9 mouse cellular contexts compared by ENCODE assay signal in genomic region chr12:70824017-70824416, GRCm38 (mm10). TPM values are rescaled to one million over a fixed set of nuclear protein-coding genes. Genes with fewer than 3 reads are reported as not detected.
DNase-seq lines count a peak whose midpoint lies in the region; ATAC-seq and TF ChIP-seq lines count a peak whose summit lies in the region.
"Had no signal": no experiment of that assay in that cellular context is flagged by ENCODE, and none has a peak within 500 bp of the region (broad histone marks: within the 10 kb centered on the region; RNA-seq: fewer than 3 reads in every experiment).

No protein-coding gene starts in this region.

- TF ChIP-seq POLR2A in kidney, adult 2 months (IDR thresholded peaks at IDR 0.05; ENCODE audit: low read depth, low read length): no peak

- H3K9ac ChIP-seq in kidney, embryonic 15.5 days: peak overlapping the region; percentile 69; the same call in 1 of the 2 replicates
- no peak overlapping the region for H3K9ac ChIP-seq in embryonic facial prominence, embryonic 14.5 days (ENCODE audit: low read depth, low read length)
- H3K9ac ChIP-seq in hindbrain, embryonic 15.5 days: no peak overlapping the region
- H3K9ac ChIP-seq in midbrain, embryonic 16.5 days (ENCODE audit: low read depth, low read length): peak overlapping the region; percentile 83

- H3K9me3 ChIP-seq in kidney, embryonic 15.5 days (replicated peaks): no peaks in the 10 kb centered on the region
- no peaks in the 10 kb centered on the region for H3K9me3 ChIP-seq in embryonic facial prominence, embryonic 14.5 days (ENCODE audit: control insufficient read depth, low read length)
- no peaks in the 10 kb centered on the region for H3K9me3 ChIP-seq in hindbrain, embryonic 15.5 days
- H3K9me3 ChIP-seq in midbrain, embryonic 16.5 days (replicated peaks; ENCODE audit: control insufficient read depth, low read length, poor library complexity, severe bottlenecking): no peaks in the 10 kb centered on the region
- H3K9me3 ChIP-seq: G1E had no signal

- no peaks in the 10 kb centered on the region for H3K27me3 ChIP-seq in kidney, embryonic 15.5 days
- no peaks in the 10 kb centered on the region for H3K27me3 ChIP-seq in embryonic facial prominence, embryonic 14.5 days (replicated peaks; ENCODE audit: control insufficient read depth, insufficient read depth, low read length)
- no peaks in the 10 kb centered on the region for H3K27me3 ChIP-seq in hindbrain, embryonic 15.5 days
- H3K27me3 ChIP-seq in midbrain, embryonic 16.5 days (ENCODE audit: control insufficient read depth, insufficient read depth, low read depth, low read length): no peaks in the 10 kb centered on the region
- H3K27me3 ChIP-seq in kidney, adult 2 months (replicated peaks; ENCODE audit: control insufficient read depth, insufficient read depth, low read length): no peaks in the 10 kb centered on the region

- WGBS in kidney, embryonic 15.5 days: 53% methylated on average over 7 of the region's 7 CpGs
- 42% methylated on average over 7 of the region's 7 CpGs for WGBS in embryonic facial prominence, embryonic 14.5 days
- 49% methylated on average over 7 of the region's 7 CpGs for WGBS in hindbrain, embryonic 15.5 days
- WGBS in midbrain, embryonic 16.5 days: 60% methylated on average over 7 of the region's 7 CpGs
- WGBS in kidney, adult 2 months: 75% methylated on average over 7 of the region's 7 CpGs

- H3K36me3 ChIP-seq in kidney, embryonic 15.5 days: no peaks in the 10 kb centered on the region
- H3K36me3 ChIP-seq in embryonic facial prominence, embryonic 14.5 days (ENCODE audit: control insufficient read depth, insufficient read depth, low read length): no peaks in the 10 kb centered on the region
- H3K36me3 ChIP-seq in hindbrain, embryonic 15.5 days: no peaks in the 10 kb centered on the region
- no peaks in the 10 kb centered on the region for H3K36me3 ChIP-seq in midbrain, embryonic 16.5 days (ENCODE audit: control insufficient read depth, insufficient read depth, low read length)
- no peaks in the 10 kb centered on the region for H3K36me3 ChIP-seq in kidney, adult 2 months (ENCODE audit: control insufficient read depth, insufficient read depth, low read length)
- H3K36me3 ChIP-seq: G1E had no signal

- DNase-seq in kidney, adult 9 months: no peak
- no peak for DNase-seq in embryonic facial prominence, embryonic 14.5 days (ENCODE audit: low spot score)
- no peak for DNase-seq in adrenal gland, postnatal 25 days
- DNase-seq in yolk sac, embryonic 10.5 days (ENCODE audit: low spot score): no peak
- no peak for DNase-seq in kidney, adult 2 months

- H3K27ac ChIP-seq in kidney, embryonic 15.5 days: no peak overlapping the region
- H3K27ac ChIP-seq in embryonic facial prominence, embryonic 14.5 days (replicated peaks; ENCODE audit: low read depth, low read length): no peak overlapping the region
- no peak overlapping the region; the same call in 1 of the 2 replicates for H3K27ac ChIP-seq in hindbrain, embryonic 15.5 days (replicated peaks)
- H3K27ac ChIP-seq in midbrain, embryonic 16.5 days (ENCODE audit: low read length): peak overlapping the region; percentile 82
- H3K27ac ChIP-seq in kidney, adult 2 months (ENCODE audit: insufficient read depth, low read depth, low read length): no peak overlapping the region

- peaks cover 26% of the 10 kb centered on the region for H3K4me1 ChIP-seq in kidney, embryonic 15.5 days
- peaks cover 22% of the 10 kb centered on the region for H3K4me1 ChIP-seq in embryonic facial prominence, embryonic 14.5 days (ENCODE audit: control insufficient read depth, insufficient read depth, low read length)
- peaks cover 27% of the 10 kb centered on the region for H3K4me1 ChIP-seq in hindbrain, embryonic 15.5 days (replicated peaks)
- H3K4me1 ChIP-seq in midbrain, embryonic 16.5 days (ENCODE audit: control insufficient read depth, insufficient read depth, low read length): peaks cover 24% of the 10 kb centered on the region
- H3K4me1 ChIP-seq in kidney, adult 2 months (ENCODE audit: control insufficient read depth, insufficient read depth, low read length): peaks cover 4% of the 10 kb centered on the region; the same call in 1 of the 2 replicates

- peak overlapping the region; percentile 88 for H3K4me3 ChIP-seq in kidney, embryonic 15.5 days (replicated peaks)
- peak overlapping the region; percentile 92; the same call in 1 of the 2 replicates for H3K4me3 ChIP-seq in embryonic facial prominence, embryonic 14.5 days (ENCODE audit: low read depth, low read length)
- peak overlapping the region; percentile 64 for H3K4me3 ChIP-seq in hindbrain, embryonic 15.5 days
- peak overlapping the region; percentile 76 for H3K4me3 ChIP-seq in midbrain, embryonic 16.5 days (ENCODE audit: low read depth, low read length)
- H3K4me3 ChIP-seq in kidney, adult 2 months (ENCODE audit: insufficient read depth, low read depth, low read length): no peak overlapping the region

- ATAC-seq in kidney, embryonic 15.5 days (replicated peaks; ENCODE audit: low FRiP score): no peak
- no peak for ATAC-seq in embryonic facial prominence, embryonic 14.5 days (ENCODE audit: low read depth)
- ATAC-seq in hindbrain, embryonic 15.5 days (ENCODE audit: low FRiP score, low read depth): no peak
- no peak for ATAC-seq in midbrain, embryonic 16.5 days

- TF ChIP-seq CTCF in kidney, adult 2 months (conservative IDR thresholded peaks at IDR 0.05; ENCODE audit: insufficient read depth, insufficient read length, low read depth, low read length): no peak

- H3K4me2 ChIP-seq in kidney, embryonic 15.5 days: peak overlapping the region; percentile 81
- peak overlapping the region; percentile 86 for H3K4me2 ChIP-seq in embryonic facial prominence, embryonic 14.5 days (ENCODE audit: low read depth, low read length)
- peak overlapping the region; percentile 84 for H3K4me2 ChIP-seq in hindbrain, embryonic 15.5 days
- H3K4me2 ChIP-seq in midbrain, embryonic 16.5 days (ENCODE audit: low read length): peak overlapping the region; percentile 88

RNA-seq across cellular contexts. Expression of gene Frmd6, which starts 1.3 kb away (rescaled TPM):
- 19.4 and 19.9 TPM in 2 replicates for polyA plus RNA-seq in kidney, embryonic 15.5 days (2015; fragmentation: Nextera tagmentation; extraction: Ambion mirVana)
- 56.0 and 57.8 TPM in 2 replicates for polyA plus RNA-seq in embryonic facial prominence, embryonic 14.5 days (2014; fragmentation: Nextera tagmentation; extraction: Ambion mirVana)
- polyA plus RNA-seq in hindbrain, embryonic 15.5 days (2015; fragmentation: Nextera tagmentation; extraction: Ambion mirVana): 8.9 and 9.3 TPM in 2 replicates
- 8.1 and 8.3 TPM in 2 replicates for polyA plus RNA-seq in midbrain, embryonic 16.5 days (2015; fragmentation: Nextera tagmentation; extraction: Ambion mirVana)
- 46.7 and 48.9 TPM in 2 replicates for total RNA-seq in adrenal gland, postnatal 25 days (2021)
- 6.4 and 6.8 TPM in 2 replicates for polyA plus RNA-seq in kidney, adult 2 months (2012; rRNA removed)

Comparison
In these comparisons a context has a peak if more than half of its experiments do, and no peak if none do; other contexts are left out.
1. H3K9ac ChIP-seq: peak in kidney, embryonic 15.5 days (single experiment) and midbrain, embryonic 16.5 days (single experiment); none in embryonic facial prominence, embryonic 14.5 days (single experiment) and hindbrain, embryonic 15.5 days (single experiment).
2. Peak in every context shown above with its lines, with median percentiles within 50 percentile points of each other: H3K4me2 ChIP-seq.